Mouse (Mus musculus): ENCODE data around the gene Unc13a. TPM values are rescaled to one million over a fixed set of nuclear protein-coding genes. Genes with fewer than 3 reads are reported as not detected.

Gene Unc13a
- polyA plus RNA-seq, 1 experiment: 1.5 TPM

DNA sequence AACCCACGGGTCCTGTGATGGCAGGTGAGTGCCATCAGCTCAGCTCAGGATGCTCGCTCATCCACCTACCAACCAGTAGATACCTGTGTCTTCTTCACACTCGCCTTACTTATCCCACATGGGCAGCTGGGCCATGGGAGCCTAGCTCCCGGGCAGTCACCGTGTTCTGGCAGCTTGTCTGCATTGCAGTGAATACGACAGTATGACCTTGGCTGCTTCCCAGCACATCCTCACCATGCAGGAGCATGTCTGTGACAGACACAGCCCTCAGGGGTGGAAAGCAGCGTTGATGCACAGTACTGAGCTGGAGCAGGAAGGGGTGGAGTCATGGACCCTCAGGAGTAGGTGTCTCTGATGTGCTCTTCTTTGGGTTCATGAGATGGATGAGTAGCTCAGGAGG lies 97.1 kb downstream of the Unc13a start:
- no peaks in the 10 kb centered on the region for H3K79me3 ChIP-seq (ENCODE audit: low read depth)
- H3ac ChIP-seq (ENCODE audit: control insufficient read depth, insufficient read length, low read depth): no peak overlapping the region
- H3K4me3 ChIP-seq (ENCODE audit: insufficient read depth, poor library complexity, severe bottlenecking): no peak overlapping the region
- H3K36me3 ChIP-seq (ENCODE audit: control insufficient read depth, insufficient read depth): no peaks in the 10 kb centered on the region
- H3K79me2 ChIP-seq (ENCODE audit: control insufficient read depth, insufficient read depth): peaks cover 3% of the 10 kb centered on the region
- TF ChIP-seq USF1 (IDR thresholded peaks at IDR 0.05; ENCODE audit: low read depth) (no peak), MAX (IDR thresholded peaks at IDR 0.05) (no peak), CTCF (IDR thresholded peaks at IDR 0.05; ENCODE audit: control insufficient read depth, insufficient read depth, insufficient read length) (no peak), FOSL1 (IDR thresholded peaks at IDR 0.05; ENCODE audit: insufficient read depth, low read length, poor library complexity, severe bottlenecking) (no peak), MYOD1 (IDR thresholded peaks at IDR 0.05; ENCODE audit: control insufficient read depth, insufficient read length, low read depth) (no peak), MYOG (IDR thresholded peaks at IDR 0.05; ENCODE audit: control insufficient read depth, extremely low read depth, insufficient read length) (no peak), CEBPB (IDR thresholded peaks at IDR 0.05; ENCODE audit: low read depth) (no peak)
- H3K27me3 ChIP-seq (ENCODE audit: control insufficient read depth, insufficient read depth, insufficient read length): no peaks in the 10 kb centered on the region

Small RNA genes within 50 kb of the gene (microRNA-seq; reads per million reads assigned to microRNA genes)
- not detected for gene Mir6769b (ENCODE audit: borderline microRNAs expressed)

Other genes with a start within 250 kb of the Unc13a start
- 73.6 TPM for gene Abhd8, start 208.1 kb downstream of the Unc13a start, polyA plus RNA-seq (2012; fragmentation: generic; extraction: Trizol)
- gene Mrpl34, start 206.8 kb downstream of the Unc13a start, polyA plus RNA-seq (2012; fragmentation: generic; extraction: Trizol): 121 TPM
- gene Dda1, start 202.6 kb downstream of the Unc13a start, polyA plus RNA-seq (2012; fragmentation: generic; extraction: Trizol): 104 TPM
- gene Ano8, start 185.8 kb downstream of the Unc13a start, polyA plus RNA-seq (2012; fragmentation: generic; extraction: Trizol): 22.1 TPM
- gene Gtpbp3, start 183.7 kb downstream of the Unc13a start, polyA plus RNA-seq (2012; fragmentation: generic; extraction: Trizol): 21.4 TPM
- 0.07 TPM for gene Plvap, start 160.0 kb downstream of the Unc13a start, polyA plus RNA-seq (2012; fragmentation: generic; extraction: Trizol)
- gene Ccdc194, start 146.0 kb downstream of the Unc13a start, polyA plus RNA-seq (2012; fragmentation: generic; extraction: Trizol): 0.01 TPM
- 12.1 TPM for gene Bst2, start 134.3 kb downstream of the Unc13a start, polyA plus RNA-seq (2012; fragmentation: generic; extraction: Trizol)
- gene Mvb12a, start 128.8 kb downstream of the Unc13a start, polyA plus RNA-seq (2012; fragmentation: generic; extraction: Trizol): 70.7 TPM
- 0.18 TPM for gene Tmem221, start 112.9 kb downstream of the Unc13a start, polyA plus RNA-seq (2012; fragmentation: generic; extraction: Trizol)
- gene Nxnl1, start 105.2 kb downstream of the Unc13a start, polyA plus RNA-seq (2012; fragmentation: generic; extraction: Trizol): 0.02 TPM
- 57.5 TPM for gene Slc27a1, start 102.9 kb downstream of the Unc13a start, polyA plus RNA-seq (2012; fragmentation: generic; extraction: Trizol)
- gene Pgls, start 79.6 kb downstream of the Unc13a start, polyA plus RNA-seq (2012; fragmentation: generic; extraction: Trizol): 231 TPM
- 2.4 TPM for gene Fam129c, start 74.1 kb downstream of the Unc13a start, polyA plus RNA-seq (2012; fragmentation: generic; extraction: Trizol)
- gene Colgalt1, start 60.8 kb downstream of the Unc13a start, polyA plus RNA-seq (2012; fragmentation: generic; extraction: Trizol): 72.3 TPM
- 1.2 TPM for gene Jak3, start 4.5 kb upstream of the Unc13a start, polyA plus RNA-seq (2012; fragmentation: generic; extraction: Trizol)
- gene Insl3, start 17.5 kb upstream of the Unc13a start, polyA plus RNA-seq (2012; fragmentation: generic; extraction: Trizol): 0.14 TPM
- gene B3gnt3, start 30.0 kb upstream of the Unc13a start, polyA plus RNA-seq (2012; fragmentation: generic; extraction: Trizol): 0.02 TPM
- gene Fcho1, start 54.0 kb upstream of the Unc13a start, polyA plus RNA-seq (2012; fragmentation: generic; extraction: Trizol): not detected
- 0.33 TPM for gene Zfp709, start 210.3 kb upstream of the Unc13a start, polyA plus RNA-seq (2012; fragmentation: generic; extraction: Trizol)
- gene Zfp882, start 236.9 kb upstream of the Unc13a start, polyA plus RNA-seq (2012; fragmentation: generic; extraction: Trizol): 0.48 TPM
- 3.6 TPM for gene Zfp617, start 236.9 kb upstream of the Unc13a start, polyA plus RNA-seq (2012; fragmentation: generic; extraction: Trizol)